Mouse (Mus musculus) kidney, postnatal 0 days (tissue): ENCODE data around the gene Irs2. TPM values are rescaled to one million over a fixed set of nuclear protein-coding genes. Genes with fewer than 3 reads are reported as not detected.
A peak's percentile ranks its signal among the peaks of the same experiment; 100 is the strongest.

Experiments
- ATAC-seq: fragments of 200-750 bp; cut with Nextera tagmentation; replicated peaks from 2 replicates; pipeline ENCODE4 v1.8.0; 2017; ENCODE audit warnings: low read depth, moderate number of reproducible peaks, moderate TSS enrichment, moderate library complexity; ENCODE audit not compliant: low FRiP score
- DNase-seq: peaks from one replicate; pipeline ENCODE4 v3.0.0-alpha.2; 2016; ENCODE audit warnings: low spot score
- H3K27ac ChIP-seq: fragments of 300-500 bp; sonication (generic); 2 replicates; pipeline ENCODE4 v1.5.1; 2014; ENCODE audit warnings: mild to moderate bottlenecking
- H3K27me3 ChIP-seq: fragments of 300-500 bp; sonication (generic); 2 replicates; pipeline ENCODE4 v1.6.1; 2014; ENCODE audit warnings: low read length, mixed read lengths; ENCODE audit not compliant: insufficient read depth
- H3K36me3 ChIP-seq: fragments of 300-500 bp; sonication (generic); 2 replicates; pipeline ENCODE4 v1.6.1; 2014; ENCODE audit warnings: low read length, mixed read lengths; ENCODE audit not compliant: insufficient read depth
- H3K4me1 ChIP-seq: fragments of 300-500 bp; sonication (generic); replicated peaks from 2 replicates; pipeline ENCODE4 v1.6.1; 2014; ENCODE audit warnings: antibody characterized with exemption, low read length, mixed read lengths; ENCODE audit not compliant: insufficient read depth
- H3K4me2 ChIP-seq: fragments of 300-500 bp; sonication (generic); 2 replicates; pipeline ENCODE4 v1.6.1; 2014; ENCODE audit warnings: mild to moderate bottlenecking, low read length, moderate library complexity, mixed read lengths
- H3K4me3 ChIP-seq: fragments of 300-500 bp; sonication (generic); replicated peaks from 2 replicates; pipeline ENCODE4 v1.5.1; 2014; ENCODE audit warnings: low read depth, low read length
- H3K9ac ChIP-seq: fragments of 300-500 bp; sonication (generic); 2 replicates; pipeline ENCODE4 v1.6.1; 2014; ENCODE audit warnings: low read depth, low read length
- H3K9me3 ChIP-seq: fragments of 300-500 bp; sonication (generic); replicated peaks from 2 replicates; pipeline ENCODE4 v1.6.1; 2016; ENCODE audit warnings: low read length, inconsistent platforms, mixed read lengths
- CTCF ChIP-seq: IDR thresholded peaks from 2 replicates; pipeline ENCODE4 v1.5.1; 2016; ENCODE audit warnings: antibody characterized with exemption, low read depth, mild to moderate bottlenecking, moderate library complexity
- WGBS: fragments of 180-500 bp; shearing (Covaris S2); extraction: QIAGEN DNeasy Blood & Tissue Kit; methylation state at CpG from one replicate; pipeline ENCODE4 v1.1.7; 2014; 5-methylcytosine and 5-hydroxymethylcytosine counted together
- polyA plus RNA-seq: library from polyadenylated mRNA; unstranded; fragments of >200 nt; fragmentation: Nextera tagmentation; extraction: Ambion mirVana; gene quantifications from 2 replicates; pipeline ENCODE4 v1.2.1, GENCODE M21; 2015

The Irs2 gene
- polyA plus RNA-seq, 1 experiment from 2014 or later: 8.5 TPM

- Histone ChIP-seq H3K4me3 (peak overlapping the region; percentile 81), H3K9ac (peak overlapping the region; percentile 92), H3K4me1 (peaks cover 65% of the 10 kb centered on the region), H3K27me3 (no peaks in the 10 kb centered on the region), H3K4me2 (peak overlapping the region; percentile 86), H3K9me3 (no peaks in the 10 kb centered on the region), H3K36me3 (peaks cover 12% of the 10 kb centered on the region; the same call in 1 of the 2 replicates), H3K27ac (no peak overlapping the region)
- DNase-seq (no peak), ATAC-seq (no peak)
- WGBS: 26% methylated on average over 6 of the region's 6 CpGs
- TF ChIP-seq CTCF: no peak
These were observed 5.4 kb downstream of the Irs2 start for GRCm38 (mm10) chr8:11002816-11003215.

- Histone ChIP-seq H3K27me3 (no peaks in the 10 kb centered on the region), H3K9me3 (no peaks in the 10 kb centered on the region), H3K4me2 (peak overlapping the region; percentile 86), H3K27ac (0 out of 2 replicates have a peak overlapping the region, but pooled peaks have one; percentile 38), H3K36me3 (peaks cover 10% of the 10 kb centered on the region; the same call in 1 of the 2 replicates), H3K9ac (no peak overlapping the region), H3K4me3 (peak overlapping the region; percentile 81), H3K4me1 (peaks cover 61% of the 10 kb centered on the region)
- no peak for ATAC-seq
- TF ChIP-seq CTCF: no peak
- DNase-seq: peak; percentile 64
- 8% methylated on average over 6 of the region's 6 CpGs for WGBS
These were observed 7.2 kb downstream of the Irs2 start for GRCm38 (mm10) chr8:11001062-11001549.

DNA sequence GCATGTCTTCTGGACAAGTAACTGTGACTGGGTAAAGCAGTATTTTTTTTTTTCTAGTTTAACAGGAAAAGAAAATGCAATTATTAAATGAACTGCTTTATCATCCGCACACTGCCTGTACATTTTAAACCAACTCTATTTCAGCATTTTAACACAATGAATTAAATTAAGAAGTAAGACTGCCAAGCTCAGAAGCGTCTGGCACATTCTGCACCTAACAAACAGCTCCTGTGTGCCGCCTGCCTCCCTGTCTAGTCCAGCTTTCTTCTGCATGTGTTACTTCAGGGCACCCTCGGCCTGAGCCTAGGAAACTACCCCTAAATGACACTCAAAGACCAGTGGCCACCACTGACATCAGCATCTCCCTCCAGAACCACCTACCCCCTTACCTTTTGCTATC, 8.7 kb downstream of the Irs2 start:
- no peak overlapping the region for H3K9ac ChIP-seq
- no peak overlapping the region for H3K27ac ChIP-seq
- H3K36me3 ChIP-seq: no peaks in the 10 kb centered on the region
- H3K4me3 ChIP-seq: no peak overlapping the region
- ATAC-seq (no peak), DNase-seq (no peak)
- no peak for TF ChIP-seq CTCF
- H3K4me2 ChIP-seq: peak overlapping the region; percentile 9; the same call in 1 of the 2 replicates
- no peaks in the 10 kb centered on the region for H3K27me3 ChIP-seq
- WGBS: 78% methylated on average over 4 of the region's 4 CpGs
- H3K4me1 ChIP-seq: peaks cover 51% of the 10 kb centered on the region
- no peaks in the 10 kb centered on the region for H3K9me3 ChIP-seq

GRCm38 (mm10) chr8:10996247-10996646, 12.0 kb downstream of the Irs2 start:
- no peak for DNase-seq
- no peaks in the 10 kb centered on the region for H3K36me3 ChIP-seq
- no peak overlapping the region for H3K9ac ChIP-seq
- no peaks in the 10 kb centered on the region for H3K9me3 ChIP-seq
- H3K27me3 ChIP-seq: no peaks in the 10 kb centered on the region
- TF ChIP-seq CTCF: no peak
- H3K4me3 ChIP-seq: no peak overlapping the region
- no peak for ATAC-seq
- H3K4me2 ChIP-seq: no peak overlapping the region
- H3K4me1 ChIP-seq: peaks cover 36% of the 10 kb centered on the region
- 100% methylated on average over 1 of the region's 2 CpGs for WGBS
- no peak overlapping the region for H3K27ac ChIP-seq

DNA sequence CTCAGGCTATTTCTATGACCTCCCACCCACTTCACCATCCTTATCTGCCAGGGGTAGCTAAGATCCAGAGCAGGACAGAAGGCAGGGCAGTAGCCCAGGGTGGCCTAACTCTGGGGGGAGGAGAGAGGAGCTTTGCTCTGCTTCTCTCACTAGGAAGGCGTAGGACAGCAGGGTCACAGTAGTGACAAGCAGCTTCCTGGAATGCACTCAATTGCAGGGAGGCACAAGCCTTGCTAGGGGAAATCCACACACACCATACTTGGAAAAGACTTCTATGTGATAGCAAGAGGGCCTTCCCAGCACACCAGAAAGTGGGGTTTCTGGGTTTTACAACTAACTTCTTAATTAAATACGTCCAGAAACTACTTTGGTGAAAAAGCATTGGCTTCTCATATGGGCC, 12.5 kb downstream of the Irs2 start:
- peaks cover 35% of the 10 kb centered on the region for H3K4me1 ChIP-seq
- no peaks in the 10 kb centered on the region for H3K36me3 ChIP-seq

GRCm38 (mm10) chr8:10994390-10994954, 13.8 kb downstream of the Irs2 start:
- ATAC-seq: no peak
- Histone ChIP-seq H3K36me3 (no peaks in the 10 kb centered on the region), H3K4me1 (peaks cover 32% of the 10 kb centered on the region), H3K4me3 (no peak overlapping the region), H3K9me3 (no peaks in the 10 kb centered on the region), H3K27me3 (no peaks in the 10 kb centered on the region), H3K9ac (no peak overlapping the region), H3K27ac (no peak overlapping the region), H3K4me2 (no peak overlapping the region)
- TF ChIP-seq CTCF: no peak
- DNase-seq: no peak
- WGBS: 91% methylated on average over 6 of the region's 6 CpGs

More for the DNA sequence above, 12.5 kb downstream of the Irs2 start:
- no peak overlapping the region for H3K4me3 ChIP-seq
- TF ChIP-seq CTCF: no peak
- H3K27ac ChIP-seq: no peak overlapping the region
- DNase-seq: peak; percentile 67
- no peak for ATAC-seq
- H3K27me3 ChIP-seq: no peaks in the 10 kb centered on the region
- H3K9ac ChIP-seq: no peak overlapping the region
- H3K9me3 ChIP-seq: no peaks in the 10 kb centered on the region
- WGBS: 41% methylated on average over 2 of the region's 2 CpGs
- H3K4me2 ChIP-seq: no peak overlapping the region
